Mouse (Mus musculus) CD8-positive naive resting alpha-beta T cell, adult 2 months (primary cell): ENCODE results near the gene Ftl1.
A peak's percentile ranks its signal among the peaks of the same experiment; 100 is the strongest.

Experiments used
- DNase-seq, 2 experiments: peaks; one replicate each; pipeline ENCODE4 v3.0.0; 2022; ENCODE audit warnings: low read depth in 2 of 2, low spot score in 2 of 2

Ftl1 gene

DNA sequence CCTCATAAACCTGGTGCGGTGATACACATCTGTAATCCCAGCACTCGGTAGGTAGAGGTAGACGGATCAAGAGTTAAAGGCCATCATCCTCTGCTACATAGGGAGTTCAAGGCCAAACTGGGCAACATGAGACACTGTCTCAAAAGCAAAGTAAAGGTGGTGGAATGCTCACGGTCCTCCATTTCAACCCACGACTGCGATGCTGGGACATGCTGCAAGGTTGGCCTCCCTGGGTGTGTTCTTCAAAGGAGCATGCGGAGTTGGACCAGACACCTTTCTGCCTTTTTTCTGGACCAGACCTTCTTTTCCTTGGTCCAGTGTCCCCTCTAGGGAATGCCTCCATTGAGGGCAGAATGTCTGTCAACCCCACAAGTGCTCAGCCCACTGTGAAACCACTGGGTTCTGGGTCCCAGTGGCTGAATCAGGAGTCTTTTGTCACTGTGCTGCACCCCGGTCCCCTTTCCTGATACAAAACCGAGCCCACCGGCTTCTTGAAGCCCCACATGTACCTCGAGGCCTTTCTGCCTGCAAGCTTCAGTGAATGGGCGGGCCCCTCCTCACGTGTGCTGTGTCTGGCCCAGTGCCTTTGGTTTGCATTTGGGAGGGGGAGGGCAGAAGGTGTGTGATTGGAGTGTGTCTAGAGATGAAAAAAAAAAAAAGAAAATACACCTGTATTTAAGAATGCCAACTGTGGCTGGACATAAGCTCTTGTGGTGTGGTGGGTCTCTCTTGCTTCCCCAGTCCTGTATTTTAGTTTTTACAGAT lies 3.6 kb downstream of the Ftl1 start:
- no peak for DNase-seq

- DNase-seq: no peak
Measured at GRCm38 (mm10) chr7:45454971-45455370, 4.7 kb downstream of the Ftl1 start.

DNA sequence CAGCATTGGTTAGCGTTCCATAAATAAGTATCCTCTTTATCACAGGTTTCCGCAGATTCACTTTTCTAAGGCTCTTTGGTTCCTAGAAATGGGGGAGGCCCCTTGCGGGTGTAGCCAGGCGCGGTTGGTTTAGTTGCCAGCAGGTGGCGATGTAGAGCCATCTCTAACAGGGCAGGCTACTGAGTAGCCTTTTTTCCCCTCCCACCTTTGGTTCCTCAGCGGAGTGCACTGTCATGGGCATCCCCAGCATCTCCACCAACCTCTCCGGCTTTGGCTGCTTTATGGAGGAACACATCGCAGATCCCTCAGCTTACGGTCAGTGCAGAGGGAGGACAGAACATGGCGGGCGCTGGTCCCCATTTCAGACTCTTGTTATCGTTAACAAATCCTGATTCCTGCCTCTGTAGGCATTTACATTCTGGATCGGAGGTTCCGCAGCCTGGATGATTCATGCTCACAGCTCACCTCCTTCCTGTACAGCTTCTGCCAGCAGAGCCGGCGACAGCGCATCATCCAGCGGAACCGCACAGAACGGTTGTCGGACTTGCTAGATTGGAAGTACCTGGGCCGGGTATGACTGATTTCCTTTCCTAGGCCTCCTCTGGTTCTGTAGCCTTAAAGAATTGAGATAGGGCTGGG lies 8.2 kb downstream of the Ftl1 start:
- peak; percentile 78 to 87 for DNase-seq

GRCm38 (mm10) chr7:45449974-45450373 lies 9.7 kb downstream of the Ftl1 start:
- no peak for DNase-seq

- no peak for DNase-seq
Measured at GRCm38 (mm10) chr7:45447325-45447990, 12.2 kb downstream of the Ftl1 start.

- no peak for DNase-seq
Measured at GRCm38 (mm10) chr7:45446589-45446988, 13.1 kb downstream of the Ftl1 start.

DNA sequence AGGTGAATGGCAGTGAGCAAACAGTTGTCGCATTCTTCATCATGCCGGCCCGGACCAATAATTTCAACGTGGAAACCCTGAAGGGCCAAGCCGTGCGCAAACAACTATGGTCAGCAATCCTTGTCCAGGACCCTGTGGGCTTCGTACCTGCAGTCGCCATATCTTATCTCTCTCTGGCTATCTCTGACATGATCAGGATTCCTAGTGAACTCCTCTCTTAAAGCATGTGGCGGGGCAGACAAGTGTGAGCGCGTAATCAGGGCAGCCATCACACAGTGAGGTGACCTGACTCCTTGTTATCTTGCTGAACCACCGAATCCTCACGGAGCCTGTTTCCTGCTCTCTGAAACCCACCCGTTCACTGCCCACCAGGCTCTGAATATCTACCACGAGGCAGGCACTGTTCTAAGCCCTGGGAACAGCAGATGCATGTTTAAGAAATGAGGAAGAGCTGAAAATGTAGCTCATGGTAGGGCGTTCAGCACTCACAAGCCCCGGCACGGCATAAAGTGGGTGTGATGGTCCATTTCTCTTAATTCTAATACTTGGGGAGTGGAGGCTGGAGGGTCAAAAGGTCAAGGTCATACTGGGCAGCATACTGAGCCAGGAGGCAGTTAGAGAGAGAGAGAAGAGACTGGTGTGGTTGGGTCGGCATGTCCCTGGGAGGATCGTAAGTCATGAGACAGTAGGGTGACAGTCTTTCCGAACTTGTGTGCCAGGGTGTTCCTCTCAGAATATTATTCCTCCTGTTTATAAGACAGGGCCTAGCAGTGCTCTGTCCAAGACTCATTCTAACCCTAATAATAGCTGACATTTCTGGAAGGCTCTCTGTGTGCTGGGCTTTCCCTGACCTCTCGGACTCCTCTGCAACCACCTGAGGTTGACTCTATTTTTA lies 15.9 kb downstream of the Ftl1 start:
- no peak for DNase-seq

GRCm38 (mm10) chr7:45437521-45438276 lies 22.0 kb downstream of the Ftl1 start, which contains the start of gene Ruvbl2:
TSS of gene Ruvbl2 (minus strand) at chr7:45438096.
- no peak for DNase-seq

- DNase-seq: no peak
Measured at GRCm38 (mm10) chr7:45437046-45437445, 22.6 kb downstream of the Ftl1 start.

DNA sequence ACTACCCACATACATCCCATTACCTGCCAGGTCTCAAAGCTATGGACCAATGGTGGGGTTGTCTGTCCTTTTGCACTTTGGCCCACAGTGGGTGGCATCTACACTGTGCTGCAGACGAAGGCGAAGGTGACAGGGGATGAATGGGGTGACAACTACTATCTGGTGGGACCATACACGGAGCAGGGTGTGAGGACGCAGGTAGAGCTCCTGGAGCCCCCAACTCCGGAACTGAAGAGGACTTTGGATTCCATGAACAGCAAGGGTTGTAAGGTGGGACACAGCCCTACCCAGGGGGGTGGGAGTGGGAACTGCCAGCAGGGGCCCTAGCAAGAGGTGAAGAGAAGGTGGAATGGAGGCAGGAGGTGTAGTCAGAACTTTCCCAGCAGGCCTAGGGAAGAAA lies 23.2 kb downstream of the Ftl1 start:
- DNase-seq: no peak

DNA sequence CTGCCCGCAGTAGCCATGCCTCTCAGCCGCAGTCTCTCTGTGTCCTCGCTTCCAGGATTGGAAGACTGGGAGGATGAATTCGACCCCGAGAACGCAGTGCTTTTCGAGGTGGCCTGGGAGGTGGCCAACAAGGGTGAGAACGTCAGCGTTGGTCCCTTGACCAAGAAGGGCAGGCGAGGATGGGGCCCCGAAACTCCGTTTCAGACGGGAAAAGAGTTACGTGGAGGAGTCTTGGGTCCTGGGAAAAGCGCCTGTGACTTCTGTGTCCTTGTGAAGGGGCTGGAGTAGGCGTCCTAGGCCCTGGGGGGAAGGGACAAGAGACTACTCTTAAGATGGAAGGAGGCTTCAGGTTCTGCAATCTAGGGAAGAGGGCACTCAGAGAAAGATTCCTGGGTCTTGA lies 24.6 kb downstream of the Ftl1 start:
- no peak for DNase-seq

- DNase-seq: peak; percentile 100
Measured at GRCm38 (mm10) chr7:45434203-45435015, 25.3 kb downstream of the Ftl1 start, which contains the start of gene Gys1. TSS of gene Gys1 (plus strand) at chr7:45434844.

GRCm38 (mm10) chr7:45433835-45434202 lies 25.9 kb downstream of the Ftl1 start:
- no peak for DNase-seq

DNA sequence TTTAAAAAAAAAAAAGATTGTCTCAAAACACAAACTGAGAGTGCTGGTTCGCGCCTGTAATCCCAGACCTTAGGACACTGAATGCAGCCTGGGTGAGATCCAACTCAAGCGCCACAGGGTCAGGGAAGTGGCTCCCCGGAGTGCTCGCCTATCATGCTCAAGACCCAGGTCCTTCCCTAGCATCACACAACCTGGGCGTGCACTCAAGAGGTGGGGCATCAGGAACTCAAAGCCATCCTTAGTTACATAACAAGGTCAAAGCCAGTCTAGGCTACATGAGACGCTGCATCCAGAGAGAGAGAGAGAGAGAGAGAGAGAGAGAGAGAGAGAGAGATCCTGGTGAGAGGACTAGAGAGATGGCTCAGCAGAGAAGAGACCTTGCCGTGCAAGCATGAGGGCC lies 33.1 kb downstream of the Ftl1 start:
- DNase-seq: no peak

- no peak for DNase-seq
Measured at GRCm38 (mm10) chr7:45421194-45421593, 38.5 kb downstream of the Ftl1 start.

- no peak for DNase-seq
Measured at GRCm38 (mm10) chr7:45420615-45420919, 39.1 kb downstream of the Ftl1 start, which contains the start of gene Lhb. TSS of gene Lhb (plus strand) at chr7:45420820.

DNA sequence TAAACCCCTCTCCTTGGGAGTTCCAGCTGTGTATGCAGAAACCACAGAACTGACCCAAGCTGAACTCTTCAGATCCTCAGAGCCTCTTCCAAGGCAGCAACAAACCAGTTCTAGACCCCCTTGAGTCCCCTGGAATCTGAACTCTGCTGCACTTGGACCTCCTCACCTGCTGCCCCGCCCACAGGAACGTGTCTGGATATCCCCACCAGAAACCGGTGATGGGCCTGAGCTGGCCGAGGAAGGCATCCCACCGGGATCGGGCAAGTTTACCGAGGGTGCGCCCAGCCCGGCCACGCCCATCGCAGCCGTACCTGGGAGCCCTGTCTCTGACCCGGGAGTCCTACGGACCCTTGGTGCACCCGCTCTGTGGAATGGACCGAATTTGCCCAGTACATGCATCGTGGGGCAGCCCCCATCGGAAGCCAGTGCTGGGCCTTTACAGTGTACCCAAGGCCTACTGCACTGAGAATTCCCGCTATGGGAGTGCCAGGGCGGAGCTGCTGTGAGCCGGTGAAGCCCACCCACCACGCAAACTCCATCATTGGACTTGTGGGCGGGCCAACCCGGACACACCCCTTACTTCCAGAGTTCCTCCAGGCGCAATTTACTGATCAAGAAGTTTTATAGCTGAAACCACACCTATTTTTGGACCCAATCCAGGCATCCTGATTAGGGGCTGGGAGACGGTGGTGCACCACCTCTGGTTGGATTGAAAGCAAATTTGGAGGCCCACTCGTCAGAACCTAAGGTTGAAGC lies 39.6 kb downstream of the Ftl1 start:
- DNase-seq: no peak

DNA sequence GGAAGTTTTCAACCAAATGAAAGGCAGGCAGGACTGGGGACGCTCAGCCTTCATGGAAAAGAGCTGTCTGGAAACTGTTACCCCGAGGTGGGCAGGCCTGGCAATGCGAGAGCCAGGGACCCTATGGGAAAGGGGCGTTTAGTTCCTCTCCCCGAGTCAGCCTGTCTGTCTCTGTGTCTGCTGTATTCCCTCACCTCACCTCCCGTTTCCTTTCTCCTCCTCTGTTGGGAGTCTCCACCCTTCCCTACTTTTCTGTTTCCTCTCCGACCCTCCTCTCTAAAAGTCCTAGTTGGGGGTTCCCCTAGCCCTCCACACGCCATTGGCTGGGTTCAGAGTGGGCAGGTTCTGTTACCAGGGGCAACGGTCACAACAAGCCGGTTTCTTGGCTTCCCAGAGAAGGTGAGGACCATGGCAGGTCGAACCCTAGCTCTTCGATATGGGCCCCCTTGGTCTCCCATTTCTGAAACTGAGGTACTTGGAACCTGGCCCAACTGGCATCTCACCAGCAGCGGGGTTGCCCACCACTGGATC lies 41.7 kb downstream of the Ftl1 start:
- no peak for DNase-seq

- DNase-seq: no peak
Measured at GRCm38 (mm10) chr7:45415636-45416035, 44.0 kb downstream of the Ftl1 start.
